In genomic region chr14:54441365-54441764, GRCm38 (mm10) we compare ENCODE assay signal across 21 mouse cellular contexts. TPM values are rescaled to one million over a fixed set of nuclear protein-coding genes. Genes with fewer than 3 reads are reported as not detected.
A peak's percentile ranks its signal among the peaks of the same experiment; 100 is the strongest.
DNase-seq lines count a peak whose midpoint lies in the region; ATAC-seq and TF ChIP-seq lines count a peak whose summit lies in the region.
"Had no signal": no experiment of that assay in that cellular context is flagged by ENCODE, and none has a peak within 500 bp of the region (broad histone marks: within the 10 kb centered on the region; RNA-seq: fewer than 3 reads in every experiment).

No protein-coding gene starts in this region.

- no peak overlapping the region for H3K4me3 ChIP-seq in midbrain, embryonic 11.5 days (ENCODE audit: low read depth, low read length)
- no peak overlapping the region for H3K4me3 ChIP-seq in midbrain, postnatal 0 days (ENCODE audit: low read depth, low read length)
- no peak overlapping the region for H3K4me3 ChIP-seq in embryonic facial prominence, embryonic 12.5 days
- H3K4me3 ChIP-seq: erythroblast, embryonic 14.5 days; forebrain, embryonic 12.5 days; heart, embryonic 12.5 days had no signal

- no peak for ATAC-seq in midbrain, embryonic 11.5 days (ENCODE audit: low FRiP score)
- ATAC-seq in midbrain, postnatal 0 days (ENCODE audit: low FRiP score), result no peak
- ATAC-seq in embryonic facial prominence, embryonic 12.5 days (ENCODE audit: insufficient number of reproducible peaks, insufficient read depth, low FRiP score, low TSS enrichment), result no peak
- ATAC-seq: forebrain, embryonic 16.5 days; hindbrain, embryonic 16.5 days; inflammation-experienced regulatory T-cells, adult 6 months; intestine, postnatal 0 days had no signal

- TF ChIP-seq CTCF in midbrain, postnatal 0 days (IDR thresholded peaks at IDR 0.05), result no peak

- peak; percentile 70 for DNase-seq in midbrain, embryonic 11.5 days (ENCODE audit: low spot score, missing footprints)
- no peak for DNase-seq in midbrain, postnatal 0 days (ENCODE audit: low spot score)
- peak; percentile 72 for DNase-seq in ZHBTc4 (ENCODE audit: low read depth, low spot score)
- DNase-seq in urinary bladder, postnatal 10 days (ENCODE audit: low spot score), result no peak
- no peak for DNase-seq in heart, postnatal 4 days
- DNase-seq in urinary bladder, adult 2 months (ENCODE audit: low spot score), result no peak
- DNase-seq: adrenal gland, adult 2 months; adrenal gland, postnatal 25 days; cerebellum, adult 2 months; cerebellum, postnatal 10 days; gastrocnemius, postnatal 14 days had no signal

- no peaks in the 10 kb centered on the region for H3K27me3 ChIP-seq in midbrain, embryonic 11.5 days (ENCODE audit: control insufficient read depth, insufficient read depth, low read length)
- no peaks in the 10 kb centered on the region for H3K27me3 ChIP-seq in midbrain, postnatal 0 days (ENCODE audit: insufficient read depth, low read length)
- no peaks in the 10 kb centered on the region for H3K27me3 ChIP-seq in embryonic facial prominence, embryonic 12.5 days
- H3K27me3 ChIP-seq: forebrain, embryonic 12.5 days; heart, embryonic 12.5 days had no signal

- H3K36me3 ChIP-seq in midbrain, embryonic 11.5 days (ENCODE audit: control insufficient read depth, insufficient read depth, low read length), result peaks cover 3% of the 10 kb centered on the region; the same call in 1 of the 2 replicates
- peaks cover 3% of the 10 kb centered on the region; the same call in 1 of the 2 replicates for H3K36me3 ChIP-seq in midbrain, postnatal 0 days (ENCODE audit: insufficient read depth, low read length)
- H3K36me3 ChIP-seq in embryonic facial prominence, embryonic 12.5 days, result peaks cover 55% of the 10 kb centered on the region

- H3K27ac ChIP-seq in midbrain, embryonic 11.5 days (ENCODE audit: low read depth, low read length), result no peak overlapping the region
- H3K27ac ChIP-seq in midbrain, postnatal 0 days (ENCODE audit: low read depth, low read length), result no peak overlapping the region
- H3K27ac ChIP-seq in embryonic facial prominence, embryonic 12.5 days, result 0 out of 2 replicates have a peak overlapping the region, but pooled peaks have one; percentile 41
- H3K27ac ChIP-seq: forebrain, embryonic 12.5 days had no signal

- WGBS in midbrain, embryonic 11.5 days, result 78% methylated on average over 4 of the region's 4 CpGs
- 77% methylated on average over 4 of the region's 4 CpGs for WGBS in midbrain, postnatal 0 days
- WGBS in embryonic facial prominence, embryonic 12.5 days, result 79% methylated on average over 4 of the region's 4 CpGs

- no peak overlapping the region for H3K9ac ChIP-seq in midbrain, embryonic 11.5 days (ENCODE audit: low read length)
- no peak overlapping the region for H3K9ac ChIP-seq in midbrain, postnatal 0 days (replicated peaks; ENCODE audit: low read length, poor library complexity, severe bottlenecking)
- H3K9ac ChIP-seq in embryonic facial prominence, embryonic 12.5 days, result no peak overlapping the region
- H3K9ac ChIP-seq: forebrain, embryonic 12.5 days; heart, embryonic 12.5 days had no signal

- H3K4me1 ChIP-seq in midbrain, embryonic 11.5 days (ENCODE audit: control insufficient read depth, insufficient read depth, low read length), result peaks cover 3% of the 10 kb centered on the region; the same call in 1 of the 2 replicates
- H3K4me1 ChIP-seq in midbrain, postnatal 0 days (ENCODE audit: insufficient read depth, low read length), result no peaks in the 10 kb centered on the region
- H3K4me1 ChIP-seq in embryonic facial prominence, embryonic 12.5 days, result peaks cover 20% of the 10 kb centered on the region

- H3K4me2 ChIP-seq in midbrain, embryonic 11.5 days, result no peak overlapping the region
- no peak overlapping the region for H3K4me2 ChIP-seq in midbrain, postnatal 0 days (ENCODE audit: low read depth, low read length, poor library complexity, severe bottlenecking)
- no peak overlapping the region for H3K4me2 ChIP-seq in embryonic facial prominence, embryonic 12.5 days (replicated peaks)
- H3K4me2 ChIP-seq: forebrain, embryonic 12.5 days; heart, embryonic 12.5 days had no signal

- H3K9me3 ChIP-seq in midbrain, embryonic 11.5 days (ENCODE audit: control insufficient read depth, low read length), result no peaks in the 10 kb centered on the region
- H3K9me3 ChIP-seq in midbrain, postnatal 0 days (ENCODE audit: low read length), result no peaks in the 10 kb centered on the region
- H3K9me3 ChIP-seq in embryonic facial prominence, embryonic 12.5 days, result no peaks in the 10 kb centered on the region
- H3K9me3 ChIP-seq: forebrain, embryonic 12.5 days; heart, embryonic 12.5 days had no signal

RNA-seq across cellular contexts. Expression of gene Mmp14, which starts 10.0 kb away (rescaled TPM):
- polyA plus RNA-seq in midbrain, embryonic 11.5 days (2014; fragmentation: Nextera tagmentation; extraction: Ambion mirVana), result 57.4 and 57.5 TPM in 2 replicates
- total RNA-seq in midbrain, postnatal 0 days (2014; rRNA removed), result 46.4 and 48.9 TPM in 2 replicates
- 40.6 and 41.8 TPM in 2 replicates for polyA plus RNA-seq in midbrain, postnatal 0 days (2015; fragmentation: Nextera tagmentation; extraction: Ambion mirVana)
- polyA plus RNA-seq in embryonic facial prominence, embryonic 12.5 days (2016; fragmentation: Nextera tagmentation; extraction: Ambion mirVana), result 182 and 194 TPM in 2 replicates
- 100 to 1,000 TPM; 129 to 131 TPM for total RNA-seq in heart, postnatal 4 days (2021)
- polyA plus RNA-seq in urinary bladder, adult 2 months (2012; rRNA removed), result 202 and 226 TPM in 2 replicates

RNA-seq across cellular contexts. Expression of gene Mrpl52, which starts 14.7 kb away (rescaled TPM):
- 238 and 253 TPM in 2 replicates for polyA plus RNA-seq in midbrain, embryonic 11.5 days (2014; fragmentation: Nextera tagmentation; extraction: Ambion mirVana)
- 98.6 and 104 TPM in 2 replicates for total RNA-seq in midbrain, postnatal 0 days (2014; rRNA removed)
- 296 and 303 TPM in 2 replicates for polyA plus RNA-seq in midbrain, postnatal 0 days (2015; fragmentation: Nextera tagmentation; extraction: Ambion mirVana)
- polyA plus RNA-seq in embryonic facial prominence, embryonic 12.5 days (2016; fragmentation: Nextera tagmentation; extraction: Ambion mirVana), result 253 and 263 TPM in 2 replicates
- total RNA-seq in heart, postnatal 4 days (2021), result 100 to 1,000 TPM; 185 to 194 TPM
- 221 and 233 TPM in 2 replicates for polyA plus RNA-seq in urinary bladder, adult 2 months (2012; rRNA removed)

RNA-seq across cellular contexts. Expression of gene Lrp10, which starts 22.6 kb away (rescaled TPM):
- polyA plus RNA-seq in midbrain, embryonic 11.5 days (2014; fragmentation: Nextera tagmentation; extraction: Ambion mirVana), result 15.8 and 19.5 TPM in 2 replicates
- total RNA-seq in midbrain, postnatal 0 days (2014; rRNA removed), result 40.2 and 42.1 TPM in 2 replicates
- polyA plus RNA-seq in midbrain, postnatal 0 days (2015; fragmentation: Nextera tagmentation; extraction: Ambion mirVana), result 29.7 and 31.9 TPM in 2 replicates
- 33.1 and 34.6 TPM in 2 replicates for polyA plus RNA-seq in embryonic facial prominence, embryonic 12.5 days (2016; fragmentation: Nextera tagmentation; extraction: Ambion mirVana)
- 10 to 100 TPM; 81.3 to 81.5 TPM for total RNA-seq in heart, postnatal 4 days (2021)
- 81.0 and 93.8 TPM in 2 replicates for polyA plus RNA-seq in urinary bladder, adult 2 months (2012; rRNA removed)

RNA-seq across cellular contexts. Expression of gene Slc7a7, which starts 23.8 kb away (rescaled TPM):
- 4.3 and 4.7 TPM in 2 replicates for polyA plus RNA-seq in midbrain, embryonic 11.5 days (2014; fragmentation: Nextera tagmentation; extraction: Ambion mirVana)
- 3.9 and 7.7 TPM in 2 replicates for total RNA-seq in midbrain, postnatal 0 days (2014; rRNA removed)
- polyA plus RNA-seq in midbrain, postnatal 0 days (2015; fragmentation: Nextera tagmentation; extraction: Ambion mirVana), result 2.4 and 2.9 TPM in 2 replicates
- 4.8 and 5.2 TPM in 2 replicates for polyA plus RNA-seq in embryonic facial prominence, embryonic 12.5 days (2016; fragmentation: Nextera tagmentation; extraction: Ambion mirVana)
- 1 to 10 TPM; 5.2 to 7.8 TPM for total RNA-seq in heart, postnatal 4 days (2021)
- 8.9 TPM in 2 replicates for polyA plus RNA-seq in urinary bladder, adult 2 months (2012; rRNA removed)

RNA-seq across cellular contexts. Expression of gene Rem2, which starts 34.5 kb away (rescaled TPM):
- polyA plus RNA-seq in midbrain, embryonic 11.5 days (2014; fragmentation: Nextera tagmentation; extraction: Ambion mirVana), result 33.6 and 34.4 TPM in 2 replicates
- total RNA-seq in midbrain, postnatal 0 days (2014; rRNA removed), result 35.6 and 47.4 TPM in 2 replicates
- polyA plus RNA-seq in midbrain, postnatal 0 days (2015; fragmentation: Nextera tagmentation; extraction: Ambion mirVana), result 33.0 and 34.0 TPM in 2 replicates
- 5.5 and 6.9 TPM in 2 replicates for polyA plus RNA-seq in embryonic facial prominence, embryonic 12.5 days (2016; fragmentation: Nextera tagmentation; extraction: Ambion mirVana)
- under 1 TPM; 0.14 to 0.23 TPM for total RNA-seq in heart, postnatal 4 days (2021)
- polyA plus RNA-seq in urinary bladder, adult 2 months (2012; rRNA removed), result 0.28 and 0.32 TPM in 2 replicates
- total RNA-seq: gastrocnemius, postnatal 14 days; heart, adult 8-10 months; heart, postnatal 25 days had no signal
- polyA plus RNA-seq: erythroblast, embryonic 14.5 days had no signal

Comparison
In these comparisons a context has a peak if more than half of its experiments do, and no peak if none do; other contexts are left out.
1. DNase-seq: peak in midbrain, embryonic 11.5 days (single experiment) and ZHBTc4 (single experiment); none in midbrain, postnatal 0 days (single experiment), urinary bladder, postnatal 10 days (single experiment), heart, postnatal 4 days (single experiment) and urinary bladder, adult 2 months (single experiment).